In genomic region chr11:68864544-68865189, GRCm38 (mm10) we compare ENCODE assay signal across 8 mouse cellular contexts. TPM values are rescaled to one million over a fixed set of nuclear protein-coding genes. Genes with fewer than 3 reads are reported as not detected.
DNase-seq lines count a peak whose midpoint lies in the region; ATAC-seq and TF ChIP-seq lines count a peak whose summit lies in the region.

No protein-coding gene starts in this region.

- no peak for ATAC-seq in limb, embryonic 14.5 days (ENCODE audit: low FRiP score, low read depth)
- ATAC-seq in common myeloid progenitor, adult 5-6 weeks (replicated peaks; ENCODE audit: low read depth, poor library complexity, severe bottlenecking), result peak; percentile 61
- ATAC-seq in liver, embryonic 14.5 days (ENCODE audit: insufficient read depth), result peak; percentile 62; the same call in 1 of the 2 replicates
- peak; percentile 9; the same call in 1 of the 2 replicates for ATAC-seq in stomach, postnatal 0 days (ENCODE audit: low FRiP score, low TSS enrichment)
- ATAC-seq in forebrain, postnatal 0 days, result no peak

- no peak for TF ChIP-seq EP300 in liver, embryonic 14.5 days (IDR thresholded peaks at IDR 0.05; ENCODE audit: low read depth)
- no peak for TF ChIP-seq EP300 in stomach, postnatal 0 days (optimal IDR thresholded peaks at IDR 0.05)

- no peak overlapping the region for H3K4me3 ChIP-seq in limb, embryonic 14.5 days (replicated peaks; ENCODE audit: low read length)
- H3K4me3 ChIP-seq in limb, embryonic 10.5 days, result no peak overlapping the region
- no peak overlapping the region for H3K4me3 ChIP-seq in liver, embryonic 14.5 days (ENCODE audit: insufficient read depth in 1 of 2, low read depth in 2 of 2, low read length in 2 of 2)
- H3K4me3 ChIP-seq in stomach, postnatal 0 days (ENCODE audit: low read depth, low read length), result no peak overlapping the region
- H3K4me3 ChIP-seq in hindbrain, embryonic 10.5 days, result no peak overlapping the region
- H3K4me3 ChIP-seq in forebrain, postnatal 0 days (ENCODE audit: low read depth, low read length), result no peak overlapping the region

- no peak overlapping the region for H3K9ac ChIP-seq in limb, embryonic 14.5 days (ENCODE audit: low read depth, low read length, severe bottlenecking)
- H3K9ac ChIP-seq in liver, embryonic 14.5 days (replicated peaks), result no peak overlapping the region
- H3K9ac ChIP-seq in stomach, postnatal 0 days (ENCODE audit: low read length), result no peak overlapping the region
- H3K9ac ChIP-seq in forebrain, postnatal 0 days, result no peak overlapping the region

- no peak for TF ChIP-seq POLR2A in limb, embryonic 14.5 days (IDR thresholded peaks at IDR 0.05; ENCODE audit: borderline replicate concordance, extremely low read depth, insufficient read depth, insufficient read length)

- H3K27ac ChIP-seq in limb, embryonic 14.5 days (replicated peaks; ENCODE audit: low read depth, low read length), result no peak overlapping the region
- no peak overlapping the region for H3K27ac ChIP-seq in limb, embryonic 10.5 days
- H3K27ac ChIP-seq in liver, embryonic 14.5 days, result no peak overlapping the region
- H3K27ac ChIP-seq in stomach, postnatal 0 days (replicated peaks), result no peak overlapping the region
- no peak overlapping the region for H3K27ac ChIP-seq in hindbrain, embryonic 10.5 days
- no peak overlapping the region for H3K27ac ChIP-seq in forebrain, postnatal 0 days (ENCODE audit: low read depth, low read length)

- TF ChIP-seq CTCF in liver, embryonic 14.5 days (IDR thresholded peaks at IDR 0.05; ENCODE audit: low read depth), result no peak
- TF ChIP-seq CTCF in stomach, postnatal 0 days (IDR thresholded peaks at IDR 0.05; ENCODE audit: low read depth), result no peak
- no peak for TF ChIP-seq CTCF in forebrain, postnatal 0 days (IDR thresholded peaks at IDR 0.05; ENCODE audit: low read depth)

- no peaks in the 10 kb centered on the region for H3K9me3 ChIP-seq in limb, embryonic 14.5 days (ENCODE audit: control insufficient read depth, low read length)
- no peaks in the 10 kb centered on the region for H3K9me3 ChIP-seq in limb, embryonic 10.5 days (replicated peaks)
- no peaks in the 10 kb centered on the region for H3K9me3 ChIP-seq in liver, embryonic 14.5 days (ENCODE audit: control insufficient read depth, low read length)
- no peaks in the 10 kb centered on the region for H3K9me3 ChIP-seq in stomach, postnatal 0 days (ENCODE audit: control insufficient read depth, low read length)
- H3K9me3 ChIP-seq in hindbrain, embryonic 10.5 days, result no peaks in the 10 kb centered on the region
- H3K9me3 ChIP-seq in forebrain, postnatal 0 days (ENCODE audit: low read length), result no peaks in the 10 kb centered on the region

- no peak overlapping the region for H3K4me2 ChIP-seq in limb, embryonic 14.5 days (replicated peaks; ENCODE audit: low read depth, low read length, severe bottlenecking)
- H3K4me2 ChIP-seq in liver, embryonic 14.5 days (ENCODE audit: low read depth), result no peak overlapping the region
- no peak overlapping the region for H3K4me2 ChIP-seq in stomach, postnatal 0 days (replicated peaks; ENCODE audit: low read depth)
- no peak overlapping the region for H3K4me2 ChIP-seq in forebrain, postnatal 0 days (ENCODE audit: low read depth)

- 64% methylated on average over 9 of the region's 9 CpGs for WGBS in limb, embryonic 14.5 days
- 78% methylated on average over 9 of the region's 9 CpGs for WGBS in limb, embryonic 10.5 days
- 8% methylated on average over 9 of the region's 9 CpGs for WGBS in liver, embryonic 14.5 days (ENCODE audit: insufficient replicate concordance)
- WGBS in stomach, postnatal 0 days, result 28% methylated on average over 9 of the region's 9 CpGs
- 69% methylated on average over 9 of the region's 9 CpGs for WGBS in hindbrain, embryonic 10.5 days
- WGBS in forebrain, postnatal 0 days, result 56% methylated on average over 9 of the region's 9 CpGs

- intact Hi-C loops in heart, postnatal 10 days (cut with DNase I), result loop anchor here (1.0 kb wide), 1 partner anchor 10 kb away; no protein-coding TSS in a partner anchor

- no peaks in the 10 kb centered on the region for H3K27me3 ChIP-seq in limb, embryonic 14.5 days (ENCODE audit: control insufficient read depth, insufficient read depth, low read length)
- H3K27me3 ChIP-seq in limb, embryonic 10.5 days (ENCODE audit: low read depth, poor library complexity, severe bottlenecking), result no peaks in the 10 kb centered on the region
- H3K27me3 ChIP-seq in liver, embryonic 14.5 days (ENCODE audit: control insufficient read depth, insufficient read depth, low read length), result no peaks in the 10 kb centered on the region
- H3K27me3 ChIP-seq in stomach, postnatal 0 days (ENCODE audit: control insufficient read depth, insufficient read depth, low read length), result no peaks in the 10 kb centered on the region
- no peaks in the 10 kb centered on the region for H3K27me3 ChIP-seq in hindbrain, embryonic 10.5 days (ENCODE audit: insufficient read depth, poor library complexity, severe bottlenecking)
- H3K27me3 ChIP-seq in forebrain, postnatal 0 days (ENCODE audit: insufficient read depth, low read length), result no peaks in the 10 kb centered on the region

- peak; percentile 23 for DNase-seq in limb, embryonic 14.5 days (ENCODE audit: low spot score)
- no peak for DNase-seq in limb, embryonic 10.5 days (ENCODE audit: low spot score)
- DNase-seq in heart, postnatal 10 days, result peak; percentile 90 to 91
- peak in 1 of 3 experiments; percentile 50 for DNase-seq in liver, embryonic 14.5 days (ENCODE audit: low read depth in 3 of 3, low spot score in 3 of 3)
- DNase-seq in stomach, postnatal 0 days (ENCODE audit: low spot score), result peak; percentile 51
- DNase-seq in hindbrain, embryonic 10.5 days (ENCODE audit: low spot score), result no peak
- no peak for DNase-seq in forebrain, postnatal 0 days

- H3K4me1 ChIP-seq in limb, embryonic 14.5 days (ENCODE audit: control insufficient read depth, insufficient read depth, low read length), result no peaks in the 10 kb centered on the region
- H3K4me1 ChIP-seq in limb, embryonic 10.5 days, result no peaks in the 10 kb centered on the region
- peaks cover 0 to 12% of the 10 kb centered on the region in 2 experiments; a peak in 2 of 4 replicates for H3K4me1 ChIP-seq in liver, embryonic 14.5 days (replicated peaks; ENCODE audit: control insufficient read depth in 2 of 2, insufficient read depth in 2 of 2, low read length in 1 of 2)
- H3K4me1 ChIP-seq in stomach, postnatal 0 days (replicated peaks; ENCODE audit: control insufficient read depth, insufficient read depth), result no peaks in the 10 kb centered on the region; the same call in 1 of the 2 replicates
- H3K4me1 ChIP-seq in hindbrain, embryonic 10.5 days (replicated peaks), result peaks cover 4% of the 10 kb centered on the region
- no peaks in the 10 kb centered on the region for H3K4me1 ChIP-seq in forebrain, postnatal 0 days (ENCODE audit: insufficient read depth)

- H3K36me3 ChIP-seq in limb, embryonic 14.5 days (ENCODE audit: control insufficient read depth, insufficient read depth, low read length), result no peaks in the 10 kb centered on the region
- H3K36me3 ChIP-seq in limb, embryonic 10.5 days, result no peaks in the 10 kb centered on the region
- no peaks in the 10 kb centered on the region for H3K36me3 ChIP-seq in liver, embryonic 14.5 days (replicated peaks; ENCODE audit: control insufficient read depth, insufficient read depth, low read depth)
- H3K36me3 ChIP-seq in stomach, postnatal 0 days (ENCODE audit: control insufficient read depth, insufficient read depth, low read length), result no peaks in the 10 kb centered on the region
- no peaks in the 10 kb centered on the region for H3K36me3 ChIP-seq in hindbrain, embryonic 10.5 days
- H3K36me3 ChIP-seq in forebrain, postnatal 0 days (ENCODE audit: insufficient read depth), result no peaks in the 10 kb centered on the region

RNA-seq across cellular contexts. Expression of gene Ndel1, which starts 7.0 kb away (rescaled TPM):
- polyA plus RNA-seq in limb, embryonic 14.5 days (2012; rRNA removed), result 85.7 and 117 TPM in 2 replicates
- 91.8 and 96.2 TPM in 2 replicates for polyA plus RNA-seq in limb, embryonic 14.5 days (2014; fragmentation: Nextera tagmentation; extraction: Ambion mirVana)
- 52.6 and 61.8 TPM in 2 replicates for polyA plus RNA-seq in limb, embryonic 10.5 days (2016; fragmentation: Nextera tagmentation; extraction: Ambion mirVana)
- 36.8 and 38.4 TPM in 2 replicates for total RNA-seq in common myeloid progenitor, adult 5-6 weeks (2017)
- 10 to 100 TPM; 67.3 to 70.9 TPM for total RNA-seq in heart, postnatal 10 days (2021)
- polyA plus RNA-seq in liver, embryonic 14.5 days (2012; rRNA removed), result 20.2 and 21.1 TPM in 2 replicates
- 28.1 and 30.8 TPM in 2 replicates for polyA plus RNA-seq in liver, embryonic 14.5 days (2014; fragmentation: Nextera tagmentation; extraction: Ambion mirVana)
- 86.4 and 92.6 TPM in 2 replicates for polyA plus RNA-seq in stomach, postnatal 0 days (2015; fragmentation: Nextera tagmentation; extraction: Ambion mirVana)
- polyA plus RNA-seq in hindbrain, embryonic 10.5 days (2016; fragmentation: Nextera tagmentation; extraction: Ambion mirVana), result 56.3 and 57.7 TPM in 2 replicates
- total RNA-seq in forebrain, postnatal 0 days (2014; rRNA removed), result 87.7 and 91.7 TPM in 2 replicates
- polyA plus RNA-seq in forebrain, postnatal 0 days (2015; fragmentation: Nextera tagmentation; extraction: Ambion mirVana), result 111 and 113 TPM in 2 replicates

RNA-seq across cellular contexts. Expression of gene Rnf222, which starts 23.7 kb away (rescaled TPM):
- polyA plus RNA-seq in limb, embryonic 14.5 days (2012; rRNA removed), result 0.45 and 0.58 TPM in 2 replicates
- polyA plus RNA-seq in limb, embryonic 14.5 days (2014; fragmentation: Nextera tagmentation; extraction: Ambion mirVana), result 0.32 and 0.89 TPM in 2 replicates
- 0.04 and 0.09 TPM in 2 replicates for polyA plus RNA-seq in limb, embryonic 10.5 days (2016; fragmentation: Nextera tagmentation; extraction: Ambion mirVana)
- total RNA-seq in common myeloid progenitor, adult 5-6 weeks (2017), result 0.23 TPM in 1 of 2 replicates, not detected in the other
- total RNA-seq in heart, postnatal 10 days (2021), result under 1 TPM; 0.10 to 0.17 TPM
- 0.08 and 0.09 TPM in 2 replicates for polyA plus RNA-seq in liver, embryonic 14.5 days (2012; rRNA removed)
- 0.10 TPM in 1 of 2 replicates, not detected in the other for polyA plus RNA-seq in liver, embryonic 14.5 days (2014; fragmentation: Nextera tagmentation; extraction: Ambion mirVana)
- polyA plus RNA-seq in stomach, postnatal 0 days (2015; fragmentation: Nextera tagmentation; extraction: Ambion mirVana), result 5.4 and 5.8 TPM in 2 replicates
- polyA plus RNA-seq in hindbrain, embryonic 10.5 days (2016; fragmentation: Nextera tagmentation; extraction: Ambion mirVana), result 0.07 TPM in 1 of 2 replicates, not detected in the other
- total RNA-seq in forebrain, postnatal 0 days (2014; rRNA removed), result 0.24 TPM in 1 of 2 replicates, not detected in the other
- not detected in 2 replicates for polyA plus RNA-seq in forebrain, postnatal 0 days (2015; fragmentation: Nextera tagmentation; extraction: Ambion mirVana)

RNA-seq across cellular contexts. Expression of gene Rpl26, which starts 36.7 kb away (rescaled TPM):
- 2,303 and 3,506 TPM in 2 replicates for polyA plus RNA-seq in limb, embryonic 14.5 days (2012; rRNA removed)
- polyA plus RNA-seq in limb, embryonic 14.5 days (2014; fragmentation: Nextera tagmentation; extraction: Ambion mirVana), result 1,158 and 1,230 TPM in 2 replicates
- polyA plus RNA-seq in limb, embryonic 10.5 days (2016; fragmentation: Nextera tagmentation; extraction: Ambion mirVana), result 1,058 and 1,266 TPM in 2 replicates
- total RNA-seq in common myeloid progenitor, adult 5-6 weeks (2017), result 5,501 and 6,055 TPM in 2 replicates
- 100 to 1,000 TPM; 777 to 828 TPM for total RNA-seq in heart, postnatal 10 days (2021)
- 1,827 and 1,859 TPM in 2 replicates for polyA plus RNA-seq in liver, embryonic 14.5 days (2012; rRNA removed)
- polyA plus RNA-seq in liver, embryonic 14.5 days (2014; fragmentation: Nextera tagmentation; extraction: Ambion mirVana), result 829 and 850 TPM in 2 replicates
- polyA plus RNA-seq in stomach, postnatal 0 days (2015; fragmentation: Nextera tagmentation; extraction: Ambion mirVana), result 856 and 899 TPM in 2 replicates
- polyA plus RNA-seq in hindbrain, embryonic 10.5 days (2016; fragmentation: Nextera tagmentation; extraction: Ambion mirVana), result 904 and 972 TPM in 2 replicates
- total RNA-seq in forebrain, postnatal 0 days (2014; rRNA removed), result 1,229 and 1,850 TPM in 2 replicates
- polyA plus RNA-seq in forebrain, postnatal 0 days (2015; fragmentation: Nextera tagmentation; extraction: Ambion mirVana), result 585 and 820 TPM in 2 replicates

Comparison
In these comparisons a context has a peak if more than half of its experiments do, and no peak if none do; other contexts are left out.
1. DNase-seq: peak in limb, embryonic 14.5 days (single experiment), heart, postnatal 10 days (2 of 2) and stomach, postnatal 0 days (single experiment); none in limb, embryonic 10.5 days (single experiment), hindbrain, embryonic 10.5 days (single experiment) and forebrain, postnatal 0 days (single experiment).
2. ATAC-seq: peak in common myeloid progenitor, adult 5-6 weeks (single experiment), liver, embryonic 14.5 days (single experiment) and stomach, postnatal 0 days (single experiment); none in limb, embryonic 14.5 days (single experiment) and forebrain, postnatal 0 days (single experiment).